Mouse (Mus musculus) stomach, embryonic 14.5 days (tissue): ENCODE results near the gene Il12a. TPM values are rescaled to one million over a fixed set of nuclear protein-coding genes. Genes with fewer than 3 reads are reported as not detected.

Experiments used
- ATAC-seq: fragments of 200-750 bp; cut with Nextera tagmentation; 2 replicates; pipeline ENCODE4 v1.8.0; 2017; ENCODE audit warnings: low read depth, moderate TSS enrichment; ENCODE audit not compliant: insufficient number of reproducible peaks, insufficient read depth, low FRiP score
- H3K27ac ChIP-seq: fragments of 300-500 bp; sonication (generic); 2 replicates; pipeline ENCODE4 v1.5.1; 2014; ENCODE audit warnings: mild to moderate bottlenecking, low read length, moderate library complexity, mixed read lengths
- H3K27me3 ChIP-seq: fragments of 300-500 bp; sonication (generic); 2 replicates; pipeline ENCODE4 v1.6.1; 2014; ENCODE audit warnings: low read length, control low read depth, mixed read lengths; ENCODE audit not compliant: control insufficient read depth, insufficient read depth
- H3K36me3 ChIP-seq: fragments of 300-500 bp; sonication (generic); 2 replicates; pipeline ENCODE4 v1.6.1; 2014; ENCODE audit warnings: mild to moderate bottlenecking, control low read depth, low read length, moderate library complexity, mixed read lengths; ENCODE audit not compliant: control insufficient read depth, insufficient read depth
- H3K4me1 ChIP-seq: fragments of 300-500 bp; sonication (generic); 2 replicates; pipeline ENCODE4 v1.6.1; 2014; ENCODE audit warnings: low read length, control low read depth, mixed read lengths; ENCODE audit not compliant: control insufficient read depth, insufficient read depth
- H3K4me2 ChIP-seq: fragments of 300-500 bp; sonication (generic); replicated peaks from 2 replicates; pipeline ENCODE4 v1.6.1; 2014; ENCODE audit warnings: low read depth, low read length, control low read depth
- H3K4me3 ChIP-seq: fragments of 300-500 bp; sonication (generic); 2 replicates; pipeline ENCODE4 v1.5.1; 2014; ENCODE audit warnings: low read depth, low read length, control low read depth
- H3K9ac ChIP-seq: fragments of 300-500 bp; sonication (generic); replicated peaks from 2 replicates; pipeline ENCODE4 v1.6.1; 2014; ENCODE audit warnings: low read depth, mild to moderate bottlenecking, control low read depth, low read length, moderate library complexity, mixed read lengths
- H3K9me3 ChIP-seq: fragments of 300-500 bp; sonication (generic); 2 replicates; pipeline ENCODE4 v1.6.1; 2016; ENCODE audit warnings: low read depth, low read length, control low read depth; ENCODE audit not compliant: control insufficient read depth
- WGBS: fragments of 180-500 bp; shearing (Covaris S2); extraction: QIAGEN DNeasy Blood & Tissue Kit; methylation state at CpG from one replicate; pipeline ENCODE4 v1.1.7; 2014; 5-methylcytosine and 5-hydroxymethylcytosine counted together
- polyA plus RNA-seq: library from polyadenylated mRNA; unstranded; fragments of >200 nt; fragmentation: Nextera tagmentation; extraction: Ambion mirVana; gene quantifications from 2 replicates; pipeline ENCODE4 v1.2.1, GENCODE M21; 2014

Il12a gene
- not detected in 2 replicates for polyA plus RNA-seq

DNA sequence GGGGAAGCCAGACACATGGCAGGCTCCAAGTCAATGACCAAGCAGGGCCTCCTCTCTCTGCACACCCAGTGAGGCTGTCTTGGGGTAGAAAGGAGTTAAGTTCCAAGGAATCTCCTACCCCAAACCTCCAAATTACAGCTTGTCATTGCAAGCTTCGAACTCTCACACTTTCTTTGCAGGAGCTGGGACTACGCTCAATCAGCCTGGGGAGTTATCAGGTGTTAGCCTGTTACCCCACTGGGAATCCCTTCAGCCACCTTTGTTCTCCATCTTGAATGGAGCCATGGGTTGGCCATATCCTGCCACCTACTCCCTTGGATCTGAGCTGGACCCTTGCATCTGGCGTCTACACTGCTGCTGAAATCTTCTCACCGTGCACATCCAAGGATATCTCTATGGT, at the start of gene Il12a:
Gene Il12a (plus strand): TSS at position 301 of the 400 bp plus-strand sequence.
- H3K36me3 ChIP-seq, result no peaks in the 10 kb centered on the region
- no peaks in the 10 kb centered on the region for H3K9me3 ChIP-seq
- no peak within 1 kb of the TSS for H3K9ac ChIP-seq
- no peaks in the 10 kb centered on the region for H3K27me3 ChIP-seq
- H3K4me2 ChIP-seq, result no peak within 1 kb of the TSS
- ATAC-seq, result no peak
- 93% methylated on average over 4 of the region's 4 CpGs for WGBS
- no peak within 1 kb of the TSS for H3K4me3 ChIP-seq
- no peak within 1 kb of the TSS for H3K27ac ChIP-seq
- H3K4me1 ChIP-seq, result no peaks in the 10 kb centered on the region

GRCm38 (mm10) chr3:68642935-68643334, 47.5 kb upstream of the Il12a start:
- H3K36me3 ChIP-seq, result no peaks in the 10 kb centered on the region
- H3K27me3 ChIP-seq, result no peaks in the 10 kb centered on the region
- WGBS, result 83% methylated on average over 7 of the region's 7 CpGs
- no peak overlapping the region for H3K4me2 ChIP-seq
- H3K4me3 ChIP-seq, result no peak overlapping the region
- no peaks in the 10 kb centered on the region for H3K9me3 ChIP-seq
- no peak overlapping the region for H3K9ac ChIP-seq
- H3K4me1 ChIP-seq, result no peaks in the 10 kb centered on the region
- ATAC-seq, result no peak
- H3K27ac ChIP-seq, result no peak overlapping the region

GRCm38 (mm10) chr3:68646387-68647130, 43.9 kb upstream of the Il12a start:
- no peaks in the 10 kb centered on the region for H3K9me3 ChIP-seq
- no peak overlapping the region for H3K9ac ChIP-seq
- H3K4me1 ChIP-seq, result no peaks in the 10 kb centered on the region
- no peak for ATAC-seq
- no peaks in the 10 kb centered on the region for H3K27me3 ChIP-seq
- H3K4me3 ChIP-seq, result no peak overlapping the region
- 77% methylated on average over 6 of the region's 6 CpGs for WGBS
- H3K27ac ChIP-seq, result no peak overlapping the region
- H3K36me3 ChIP-seq, result no peaks in the 10 kb centered on the region
- no peak overlapping the region for H3K4me2 ChIP-seq

DNA sequence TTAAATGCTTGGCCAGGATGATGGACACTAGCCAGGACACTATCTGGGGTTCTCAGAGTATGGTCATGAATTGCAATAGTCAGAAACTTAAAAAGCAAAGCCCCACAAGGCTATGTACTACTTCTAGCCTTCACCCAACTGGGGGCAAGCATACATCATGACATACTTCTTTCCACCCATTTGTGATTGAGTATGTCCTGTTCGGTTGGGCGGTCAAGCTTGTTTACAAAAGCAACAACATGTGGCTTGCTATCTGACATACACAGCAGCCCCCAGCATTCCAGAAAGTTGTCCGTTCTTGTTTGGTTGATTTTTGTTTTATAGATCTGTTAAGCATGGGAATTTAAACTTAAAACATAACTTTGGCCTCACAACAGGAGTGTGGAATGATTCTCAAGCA, 43.2 kb upstream of the Il12a start:
- no peaks in the 10 kb centered on the region for H3K27me3 ChIP-seq
- H3K9me3 ChIP-seq, result no peaks in the 10 kb centered on the region
- no peak overlapping the region for H3K27ac ChIP-seq
- no peak overlapping the region for H3K4me3 ChIP-seq
- H3K4me1 ChIP-seq, result no peaks in the 10 kb centered on the region
- no peak overlapping the region for H3K9ac ChIP-seq
- WGBS, result 71% methylated on average over 3 of the region's 3 CpGs
- no peak overlapping the region for H3K4me2 ChIP-seq
- ATAC-seq, result no peak
- H3K36me3 ChIP-seq, result no peaks in the 10 kb centered on the region

DNA sequence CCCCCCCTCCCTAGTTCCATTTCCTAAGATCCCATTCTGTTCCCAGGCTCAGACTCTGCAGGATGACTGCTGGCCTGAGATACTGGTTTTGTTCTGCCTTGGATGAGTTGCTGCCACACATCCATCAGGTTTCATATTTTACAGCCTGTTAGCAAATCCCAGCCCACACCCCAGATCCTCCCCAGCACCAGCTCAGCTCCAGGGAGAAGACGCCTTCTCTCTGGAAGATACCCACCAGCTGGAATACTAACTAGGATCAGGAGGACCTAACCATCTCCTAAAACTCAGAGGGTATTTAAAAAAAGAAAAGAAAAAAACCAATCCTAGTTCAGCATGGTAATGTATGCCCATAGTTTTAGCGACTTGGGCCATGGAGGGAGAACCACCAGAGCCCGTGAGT, 40.2 kb upstream of the Il12a start:
- Histone ChIP-seq H3K9me3 (no peaks in the 10 kb centered on the region), H3K27me3 (no peaks in the 10 kb centered on the region), H3K9ac (no peak overlapping the region), H3K4me3 (no peak overlapping the region), H3K4me2 (no peak overlapping the region), H3K27ac (no peak overlapping the region), H3K36me3 (no peaks in the 10 kb centered on the region), H3K4me1 (no peaks in the 10 kb centered on the region)
- ATAC-seq, result no peak
- WGBS, result 85% methylated on average over 3 of the region's 3 CpGs

GRCm38 (mm10) chr3:68656607-68657352, 33.7 kb upstream of the Il12a start:
- 72% methylated on average over 4 of the region's 4 CpGs for WGBS
- no peak for ATAC-seq
- no peak overlapping the region for H3K27ac ChIP-seq
- no peak overlapping the region for H3K9ac ChIP-seq
- no peaks in the 10 kb centered on the region for H3K36me3 ChIP-seq
- H3K4me2 ChIP-seq, result no peak overlapping the region
- no peaks in the 10 kb centered on the region for H3K9me3 ChIP-seq
- H3K4me1 ChIP-seq, result no peaks in the 10 kb centered on the region
- H3K4me3 ChIP-seq, result no peak overlapping the region
- H3K27me3 ChIP-seq, result no peaks in the 10 kb centered on the region

GRCm38 (mm10) chr3:68657589-68658245, 32.7 kb upstream of the Il12a start:
- WGBS, result 29% methylated on average over 9 of the region's 9 CpGs
- Histone ChIP-seq H3K27ac (no peak overlapping the region), H3K4me1 (no peaks in the 10 kb centered on the region), H3K36me3 (no peaks in the 10 kb centered on the region), H3K9ac (no peak overlapping the region), H3K27me3 (no peaks in the 10 kb centered on the region), H3K4me2 (no peak overlapping the region), H3K9me3 (no peaks in the 10 kb centered on the region), H3K4me3 (no peak overlapping the region)
- no peak for ATAC-seq

DNA sequence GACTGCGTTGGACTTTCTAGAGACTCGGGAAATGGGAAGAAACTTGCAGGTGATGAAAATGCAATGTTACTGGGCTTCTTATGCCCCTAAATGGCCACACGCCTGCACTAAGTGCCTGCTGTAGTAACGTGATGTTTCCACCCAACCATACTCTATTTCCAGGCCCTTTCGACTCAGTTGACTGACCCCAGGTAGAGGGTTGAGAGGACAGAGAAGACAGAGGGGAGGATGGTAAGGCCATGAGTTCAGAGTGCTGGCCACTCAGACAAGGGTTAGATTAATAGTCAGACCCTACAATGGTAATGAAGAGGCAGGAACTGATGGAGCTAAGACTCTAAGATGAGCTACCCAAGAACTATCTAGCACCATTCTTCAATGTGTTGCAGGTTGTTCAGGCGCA, 30.4 kb upstream of the Il12a start:
- no peak overlapping the region for H3K4me2 ChIP-seq
- ATAC-seq, result no peak
- H3K4me1 ChIP-seq, result no peaks in the 10 kb centered on the region
- H3K9me3 ChIP-seq, result no peaks in the 10 kb centered on the region
- H3K27ac ChIP-seq, result no peak overlapping the region
- 95% methylated on average over 6 of the region's 6 CpGs for WGBS
- H3K4me3 ChIP-seq, result no peak overlapping the region
- no peak overlapping the region for H3K9ac ChIP-seq
- no peaks in the 10 kb centered on the region for H3K36me3 ChIP-seq
- H3K27me3 ChIP-seq, result no peaks in the 10 kb centered on the region
